Mouse (Mus musculus): ENCODE results near the gene Kdm4a.

DNA sequence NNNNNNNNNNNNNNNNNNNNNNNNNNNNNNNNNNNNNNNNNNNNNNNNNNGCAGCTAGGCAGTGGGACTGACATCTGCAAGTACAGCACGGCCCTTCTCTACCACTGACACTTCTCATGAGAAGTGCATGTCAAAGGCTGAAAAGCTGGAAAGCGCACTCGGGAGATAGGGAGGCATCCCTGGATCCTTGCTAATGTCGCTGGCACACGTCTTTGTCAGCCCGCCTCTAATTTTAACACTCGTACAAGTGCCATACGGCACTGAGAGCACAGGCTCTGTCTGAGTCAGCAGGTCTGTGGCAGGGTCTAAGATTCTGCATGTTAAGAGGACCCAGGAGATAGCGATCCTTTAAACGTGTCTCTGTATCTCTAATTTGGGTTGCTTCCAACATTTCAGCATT is 16.3 kb upstream of the Kdm4a start:
- TF ChIP-seq TAL1 (IDR thresholded peaks at IDR 0.05; ENCODE audit: low read length), result no peak
- TF ChIP-seq GATA1 (IDR thresholded peaks at IDR 0.05; ENCODE audit: low read length), result no peak

All from erythroblast, embryonic 14.5 days (primary cell).